Mouse (Mus musculus): ENCODE measurements around the gene Luc7l2.

DNA sequence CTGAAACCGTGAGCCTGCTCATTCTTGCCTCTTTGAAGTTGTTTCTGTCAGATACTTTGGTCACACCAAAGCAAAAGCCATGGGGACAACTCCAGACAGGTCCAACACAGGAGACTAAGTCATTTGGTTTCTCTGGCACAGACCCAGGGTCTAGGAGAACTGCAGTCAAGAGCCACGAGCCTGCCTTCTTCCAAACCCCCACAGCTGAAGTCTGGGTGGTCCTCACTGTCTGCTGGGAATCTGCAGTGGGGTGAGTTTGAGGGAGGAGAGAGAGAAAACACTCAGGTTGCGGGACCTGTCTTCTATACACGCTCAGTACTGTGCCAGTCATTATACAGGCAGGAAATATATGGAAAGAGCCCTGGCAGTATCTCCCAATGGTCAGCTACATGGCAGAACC is 76.4 kb downstream of the Luc7l2 start:
- no peak for TF ChIP-seq EP300 (IDR thresholded peaks at IDR 0.05; ENCODE audit: low read depth)
- TF ChIP-seq CTCF (IDR thresholded peaks at IDR 0.05; ENCODE audit: low read depth) = no peak

Measured in liver, embryonic 14.5 days (tissue).